Comparison of ENCODE assay signal across 1 mouse cellular context in genomic region chr9:14764765-14765164, GRCm38 (mm10).
TF ChIP-seq lines count a peak whose summit lies in the region.

No protein-coding gene starts in this region.

TF ChIP-seq in MEL, 35 proteins besides CTCF, POLR2A, EP300 and RAD21 (continued from another document):
- TF ChIP-seq NRF1 (IDR thresholded peaks at IDR 0.05; ENCODE audit: insufficient read depth, low read depth, low read length, poor library complexity, severe bottlenecking) (no peak), MAFK (IDR thresholded peaks at IDR 0.05; ENCODE audit: borderline replicate concordance, low read depth, low read length) (no peak), TCF12 (IDR thresholded peaks at IDR 0.05; ENCODE audit: low read depth, low read length) (0 out of 2 replicates have a peak, but pooled peaks have one; percentile 10), GABPA (IDR thresholded peaks at IDR 0.05; ENCODE audit: low read depth, low read length) (no peak), MXI1 (IDR thresholded peaks at IDR 0.05; ENCODE audit: low read depth, low read length) (no peak), KAT2A (conservative IDR thresholded peaks at IDR 0.05; ENCODE audit: low read depth, low read length) (no peak), BHLHE40 (IDR thresholded peaks at IDR 0.05; ENCODE audit: borderline replicate concordance, low read depth, low read length) (no peak), MEF2A (IDR thresholded peaks at IDR 0.05; ENCODE audit: extremely low read depth, insufficient replicate concordance, low read depth, low read length, poor library complexity, severe bottlenecking) (no peak), POLR2AphosphoS5 (IDR thresholded peaks at IDR 0.05; ENCODE audit: borderline replicate concordance, low read depth, low read length) (no peak), E2F4 (IDR thresholded peaks at IDR 0.05; ENCODE audit: borderline replicate concordance, low read depth, low read length) (no peak), ZC3H11A (IDR thresholded peaks at IDR 0.05; ENCODE audit: low read depth, low read length) (peak; percentile 85), ZKSCAN1 (IDR thresholded peaks at IDR 0.05; ENCODE audit: low read depth, low read length) (no peak), MAZ (IDR thresholded peaks at IDR 0.05; ENCODE audit: low read depth, low read length) (no peak), UBTF (IDR thresholded peaks at IDR 0.05; ENCODE audit: borderline replicate concordance, insufficient read depth, low read depth, low read length) (no peak), ETS1 (IDR thresholded peaks at IDR 0.05; ENCODE audit: low read depth, low read length) (no peak), USF2 (IDR thresholded peaks at IDR 0.05; ENCODE audit: borderline replicate concordance in 1 of 2, insufficient read depth in 1 of 2, low read depth in 1 of 2, low read length in 2 of 2) (no peak), TAL1 (IDR thresholded peaks at IDR 0.05; ENCODE audit: low read length) (no peak), TBP (IDR thresholded peaks at IDR 0.05; ENCODE audit: low read depth, low read length) (peak; percentile 35; the same call in 1 of the 2 replicates), SIN3A (IDR thresholded peaks at IDR 0.05; ENCODE audit: low read length) (peak; percentile 37; the same call in 1 of the 2 replicates), HCFC1 (IDR thresholded peaks at IDR 0.05; ENCODE audit: low read depth, low read length) (no peak), MYB (IDR thresholded peaks at IDR 0.05; ENCODE audit: low read depth, low read length) (no peak), RCOR1 (IDR thresholded peaks at IDR 0.05; ENCODE audit: low read depth, low read length) (no peak), CHD1 (IDR thresholded peaks at IDR 0.05; ENCODE audit: low read depth, low read length) (no peak), MYC (IDR thresholded peaks at IDR 0.05; ENCODE audit: low read depth, low read length) (0 out of 2 replicates have a peak, but pooled peaks have one; percentile 29), JUND (IDR thresholded peaks at IDR 0.05; ENCODE audit: low read depth, low read length) (no peak), SMC3 (IDR thresholded peaks at IDR 0.05; ENCODE audit: low read depth, low read length) (peak; percentile 97)
